Mouse (Mus musculus): ENCODE results near the gene Ecpas. TPM values are rescaled to one million over a fixed set of nuclear protein-coding genes. Genes with fewer than 3 reads are reported as not detected.

The Ecpas gene
- total RNA-seq (2018; cell fraction: chromatin; rRNA removed): 100 to 1,000 TPM; 150 to 573 (median 370) TPM
- 10 to 100 TPM; 38.2 to 64.1 (median 48.0) TPM for total RNA-seq (2018; cell fraction: cytosol; rRNA removed)
- 100 to 1,000 TPM in 22 of 26 experiments, 10 to 100 TPM in 4; 73.8 to 408 (median 169) TPM for total RNA-seq (2018; cell fraction: nucleus; rRNA removed)
- 24.1 to 39.2 TPM (median 33.8 TPM) in 3 replicates for polyA plus RNA-seq (2018)

GRCm38 (mm10) chr4:58912629-58913335 lies at the start of gene Ecpas:
TSS of gene Ecpas (minus strand) at chr4:58912749.
- Histone ChIP-seq H3K27ac (peak within 1 kb of the TSS; percentile 57), H3K79me2 (ENCODE audit: inconsistent target) (peaks cover 37% of the 10 kb centered on the region), H3K36me3 (ENCODE audit: inconsistent target) (no peaks in the 10 kb centered on the region), H3K4me3 (ENCODE audit: inconsistent target) (peak within 1 kb of the TSS; percentile 26)
- 5% methylated on average over 40 of the region's 43 CpGs for WGBS (ENCODE audit: missing documents)

GRCm38 (mm10) chr4:58961719-58962118 lies 49.2 kb upstream of the Ecpas start:
- H3K4me3 ChIP-seq (ENCODE audit: inconsistent target): no peak overlapping the region
- H3K79me2 ChIP-seq (ENCODE audit: inconsistent target): no peaks in the 10 kb centered on the region
- H3K27ac ChIP-seq: no peak overlapping the region
- no peaks in the 10 kb centered on the region for H3K36me3 ChIP-seq (ENCODE audit: inconsistent target)
- WGBS (ENCODE audit: missing documents): 87% methylated on average over 15 of the region's 15 CpGs

GRCm38 (mm10) chr4:58952630-58953029 lies 40.1 kb upstream of the Ecpas start:
- no peak overlapping the region for H3K27ac ChIP-seq
- H3K79me2 ChIP-seq (ENCODE audit: inconsistent target): no peaks in the 10 kb centered on the region
- H3K36me3 ChIP-seq (ENCODE audit: inconsistent target): no peaks in the 10 kb centered on the region
- no peak overlapping the region for H3K4me3 ChIP-seq (ENCODE audit: inconsistent target)
- WGBS (ENCODE audit: missing documents): 94% methylated on average over 11 of the region's 11 CpGs

GRCm38 (mm10) chr4:58948391-58948790 lies 35.8 kb upstream of the Ecpas start:
- no peak overlapping the region for H3K4me3 ChIP-seq (ENCODE audit: inconsistent target)
- H3K79me2 ChIP-seq (ENCODE audit: inconsistent target): no peaks in the 10 kb centered on the region

GRCm38 (mm10) chr4:58944695-58945094 lies 32.1 kb upstream of the Ecpas start:
- Histone ChIP-seq H3K79me2 (ENCODE audit: inconsistent target) (no peaks in the 10 kb centered on the region), H3K36me3 (ENCODE audit: inconsistent target) (no peaks in the 10 kb centered on the region), H3K4me3 (ENCODE audit: inconsistent target) (no peak overlapping the region), H3K27ac (no peak overlapping the region)
- WGBS (ENCODE audit: missing documents): 81% methylated on average over 5 of the region's 5 CpGs

More at GRCm38 (mm10) chr4:58948391-58948790, 35.8 kb upstream of the Ecpas start:
- 96% methylated on average over 4 of the region's 4 CpGs for WGBS (ENCODE audit: missing documents)
- Histone ChIP-seq H3K36me3 (ENCODE audit: inconsistent target) (no peaks in the 10 kb centered on the region), H3K27ac (no peak overlapping the region)

- no peak overlapping the region for H3K4me3 ChIP-seq (ENCODE audit: inconsistent target)
- 12% methylated on average over 6 of the region's 6 CpGs for WGBS (ENCODE audit: missing documents)
Measured at GRCm38 (mm10) chr4:58944206-58944553, 31.6 kb upstream of the Ecpas start.

GRCm38 (mm10) chr4:58943420-58944205 lies 31.1 kb upstream of the Ecpas start, which contains the start of gene Zkscan16:
TSS of gene Zkscan16 (plus strand) at chr4:58943628.
- no peaks in the 10 kb centered on the region for H3K79me2 ChIP-seq (ENCODE audit: inconsistent target)
- peak within 1 kb of the TSS; percentile 14; the same call in 1 of the 2 replicates for H3K4me3 ChIP-seq (ENCODE audit: inconsistent target)
- H3K36me3 ChIP-seq (ENCODE audit: inconsistent target): no peaks in the 10 kb centered on the region
- WGBS (ENCODE audit: missing documents): 3% methylated on average over 50 of the region's 50 CpGs
- no peak within 1 kb of the TSS for H3K27ac ChIP-seq

More at GRCm38 (mm10) chr4:58944206-58944553, 31.6 kb upstream of the Ecpas start:
- H3K27ac ChIP-seq: no peak overlapping the region
- no peaks in the 10 kb centered on the region for H3K36me3 ChIP-seq (ENCODE audit: inconsistent target)
- H3K79me2 ChIP-seq (ENCODE audit: inconsistent target): no peaks in the 10 kb centered on the region

GRCm38 (mm10) chr4:58942942-58943341 lies 30.4 kb upstream of the Ecpas start:
- H3K79me2 ChIP-seq (ENCODE audit: inconsistent target): no peaks in the 10 kb centered on the region
- peak overlapping the region; percentile 14; the same call in 1 of the 2 replicates for H3K4me3 ChIP-seq (ENCODE audit: inconsistent target)
- 90% methylated on average over 4 of the region's 4 CpGs for WGBS (ENCODE audit: missing documents)
- no peaks in the 10 kb centered on the region for H3K36me3 ChIP-seq (ENCODE audit: inconsistent target)
- no peak overlapping the region for H3K27ac ChIP-seq

GRCm38 (mm10) chr4:58941638-58942037 lies 29.1 kb upstream of the Ecpas start:
- H3K4me3 ChIP-seq (ENCODE audit: inconsistent target): no peak overlapping the region
- no peaks in the 10 kb centered on the region for H3K36me3 ChIP-seq (ENCODE audit: inconsistent target)
- H3K27ac ChIP-seq: no peak overlapping the region
- no peaks in the 10 kb centered on the region for H3K79me2 ChIP-seq (ENCODE audit: inconsistent target)

GRCm38 (mm10) chr4:58935846-58936245 lies 23.3 kb upstream of the Ecpas start:
- 88% methylated on average over 3 of the region's 3 CpGs for WGBS (ENCODE audit: missing documents)
- no peak overlapping the region for H3K27ac ChIP-seq
- H3K4me3 ChIP-seq (ENCODE audit: inconsistent target): no peak overlapping the region
- H3K36me3 ChIP-seq (ENCODE audit: inconsistent target): no peaks in the 10 kb centered on the region
- no peaks in the 10 kb centered on the region for H3K79me2 ChIP-seq (ENCODE audit: inconsistent target)

GRCm38 (mm10) chr4:58934746-58935476 lies 22.4 kb upstream of the Ecpas start:
- no peaks in the 10 kb centered on the region for H3K79me2 ChIP-seq (ENCODE audit: inconsistent target)
- no peak overlapping the region for H3K4me3 ChIP-seq (ENCODE audit: inconsistent target)
- WGBS (ENCODE audit: missing documents): 40% methylated on average over 15 of the region's 15 CpGs

GRCm38 (mm10) chr4:58934308-58934707 lies 21.8 kb upstream of the Ecpas start:
- H3K27ac ChIP-seq: no peak overlapping the region
- H3K79me2 ChIP-seq (ENCODE audit: inconsistent target): no peaks in the 10 kb centered on the region
- no peak overlapping the region for H3K4me3 ChIP-seq (ENCODE audit: inconsistent target)
- no peaks in the 10 kb centered on the region for H3K36me3 ChIP-seq (ENCODE audit: inconsistent target)
- 86% methylated on average over 4 of the region's 4 CpGs for WGBS (ENCODE audit: missing documents)

More at GRCm38 (mm10) chr4:58934746-58935476, 22.4 kb upstream of the Ecpas start:
- no peak overlapping the region for H3K27ac ChIP-seq
- H3K36me3 ChIP-seq (ENCODE audit: inconsistent target): no peaks in the 10 kb centered on the region

- no peaks in the 10 kb centered on the region for H3K79me2 ChIP-seq (ENCODE audit: inconsistent target)
- H3K36me3 ChIP-seq (ENCODE audit: inconsistent target): no peaks in the 10 kb centered on the region
- 82% methylated on average over 6 of the region's 6 CpGs for WGBS (ENCODE audit: missing documents)
- no peak overlapping the region for H3K27ac ChIP-seq
- no peak overlapping the region for H3K4me3 ChIP-seq (ENCODE audit: inconsistent target)
Measured at GRCm38 (mm10) chr4:58932541-58932940, 20.0 kb upstream of the Ecpas start.

GRCm38 (mm10) chr4:58927661-58928060 lies 15.1 kb upstream of the Ecpas start:
- H3K36me3 ChIP-seq (ENCODE audit: inconsistent target): no peaks in the 10 kb centered on the region
- H3K79me2 ChIP-seq (ENCODE audit: inconsistent target): no peaks in the 10 kb centered on the region
- no peak overlapping the region for H3K4me3 ChIP-seq (ENCODE audit: inconsistent target)
- WGBS (ENCODE audit: missing documents): 77% methylated on average over 3 of the region's 3 CpGs
- H3K27ac ChIP-seq: no peak overlapping the region
